Mouse (Mus musculus): ENCODE data around the gene Aicda.

DNA sequence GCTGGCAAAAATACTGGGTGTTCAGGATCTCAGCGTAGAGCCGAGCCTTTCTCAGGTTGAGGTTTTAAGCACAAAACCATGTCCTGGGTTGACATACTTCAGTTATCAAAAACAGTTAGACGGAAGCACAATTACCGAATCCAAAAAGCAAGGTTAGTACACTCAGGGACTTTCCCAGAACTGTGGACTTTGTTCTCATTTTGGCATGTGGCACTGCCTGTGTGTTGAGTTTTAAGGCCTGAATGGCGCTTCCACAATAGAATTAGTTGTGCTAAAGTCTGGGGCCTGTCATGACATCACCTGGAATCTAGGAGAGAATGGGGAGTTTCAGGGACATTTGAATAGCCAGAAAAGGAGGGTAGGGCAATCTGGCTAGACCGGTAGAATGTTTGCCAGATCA lies 44.8 kb downstream of the Aicda start:
- TF ChIP-seq CTCF (IDR thresholded peaks at IDR 0.05; ENCODE audit: low read depth, low read length): no peak
- TF ChIP-seq GATA1 (IDR thresholded peaks at IDR 0.05; ENCODE audit: borderline replicate concordance, low read length): no peak
- TF ChIP-seq TAL1 (conservative IDR thresholded peaks at IDR 0.05; ENCODE audit: low read depth, low read length): no peak
- TF ChIP-seq POLR2AphosphoS5 (IDR thresholded peaks at IDR 0.05; ENCODE audit: insufficient replicate concordance, low read depth, low read length): no peak
